Mouse (Mus musculus) stomach, embryonic 16.5 days (tissue): Measurements from ENCODE around the gene Fam89b. TPM values are rescaled to one million over a fixed set of nuclear protein-coding genes. Genes with fewer than 3 reads are reported as not detected.

Source experiments
- ATAC-seq: fragments of 200-750 bp; cut with Nextera tagmentation; 2 replicates; pipeline ENCODE4 v1.8.0; 2017; ENCODE audit warnings: moderate number of reproducible peaks, moderate TSS enrichment; ENCODE audit not compliant: insufficient read depth, low FRiP score
- H3K27ac ChIP-seq: fragments of 300-500 bp; sonication (generic); 2 replicates; pipeline ENCODE4 v1.5.1; 2014; ENCODE audit warnings: low read length
- H3K27me3 ChIP-seq: fragments of 300-500 bp; sonication (generic); 2 replicates; pipeline ENCODE4 v1.6.1; 2014; ENCODE audit warnings: low read length, control low read depth, mixed read lengths; ENCODE audit not compliant: control insufficient read depth, insufficient read depth
- H3K36me3 ChIP-seq: fragments of 300-500 bp; sonication (generic); 2 replicates; pipeline ENCODE4 v1.6.1; 2014; ENCODE audit warnings: low read length; ENCODE audit not compliant: control insufficient read depth, insufficient read depth
- H3K4me1 ChIP-seq: fragments of 300-500 bp; sonication (generic); 2 replicates; pipeline ENCODE4 v1.6.1; 2014; ENCODE audit warnings: low read length, control low read depth, mixed read lengths; ENCODE audit not compliant: control insufficient read depth, insufficient read depth
- H3K4me2 ChIP-seq: fragments of 300-500 bp; sonication (generic); 2 replicates; pipeline ENCODE4 v1.6.1; 2014; ENCODE audit warnings: low read depth, low read length, mixed read lengths
- H3K4me3 ChIP-seq: fragments of 300-500 bp; sonication (generic); replicated peaks from 2 replicates; pipeline ENCODE4 v1.5.1; 2014; ENCODE audit warnings: mild to moderate bottlenecking, low read length
- H3K9ac ChIP-seq: fragments of 300-500 bp; sonication (generic); 2 replicates; pipeline ENCODE4 v1.6.1; 2014; ENCODE audit warnings: low read length
- H3K9me3 ChIP-seq: fragments of 300-500 bp; sonication (generic); replicated peaks from 2 replicates; pipeline ENCODE4 v1.6.1; 2016; ENCODE audit warnings: low read length, control low read depth; ENCODE audit not compliant: control insufficient read depth
- WGBS: fragments of 180-500 bp; shearing (Covaris S2); extraction: QIAGEN DNeasy Blood & Tissue Kit; methylation state at CpG from one replicate; pipeline ENCODE4 v1.1.7; 2014; 5-methylcytosine and 5-hydroxymethylcytosine counted together
- polyA plus RNA-seq: library from polyadenylated mRNA; unstranded; fragments of >200 nt; fragmentation: Nextera tagmentation; extraction: Ambion mirVana; gene quantifications from 2 replicates; pipeline ENCODE4 v1.2.1, GENCODE M21; 2015

The Fam89b gene
- polyA plus RNA-seq, 1 experiment from 2014 or later, result 64.6 TPM

DNA sequence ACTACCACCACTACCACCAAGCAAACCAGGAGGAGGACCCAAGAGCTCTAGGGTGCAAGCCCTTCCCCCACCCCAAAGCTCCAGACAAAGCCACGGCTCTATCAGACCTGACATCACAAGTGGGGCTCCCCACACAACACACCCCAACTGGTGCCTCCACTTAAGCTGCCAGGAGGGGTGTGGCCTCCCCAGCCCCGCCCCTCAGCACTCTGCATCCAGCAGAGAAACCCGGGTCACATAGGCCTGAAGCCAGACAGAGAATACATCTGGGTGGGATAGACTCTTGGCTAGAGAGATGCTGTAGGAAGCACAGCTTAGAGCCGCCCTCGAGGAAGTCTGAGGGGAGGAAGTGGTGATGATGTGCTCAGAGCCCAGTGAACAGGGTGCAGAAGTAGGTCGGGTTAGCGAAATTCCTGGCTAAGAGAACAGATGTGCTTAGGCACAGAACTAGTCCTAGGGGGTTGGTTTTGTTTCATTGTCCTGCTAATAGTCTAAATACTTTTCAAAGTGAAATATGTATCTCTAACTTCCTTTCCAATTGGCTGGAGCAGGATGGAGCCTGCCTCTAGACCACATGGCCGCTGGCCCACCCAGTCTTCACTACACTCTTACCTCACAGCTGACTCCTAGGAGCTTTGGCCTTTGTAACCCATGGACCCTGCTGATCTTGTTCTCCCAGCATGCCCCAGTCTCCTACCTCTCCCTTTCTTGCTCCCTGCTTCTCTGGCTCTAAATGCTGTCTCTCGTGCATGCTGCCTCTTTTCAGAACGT, 24.5 kb downstream of the Fam89b start:
- Histone ChIP-seq H3K4me3 (no peak overlapping the region), H3K9me3 (no peaks in the 10 kb centered on the region), H3K36me3 (peaks cover 20% of the 10 kb centered on the region), H3K9ac (peak overlapping the region; percentile 50), H3K4me1 (peaks cover 20% of the 10 kb centered on the region), H3K27me3 (no peaks in the 10 kb centered on the region), H3K4me2 (peak overlapping the region; percentile 25; the same call in 1 of the 2 replicates), H3K27ac (peak overlapping the region; percentile 90)
- ATAC-seq, result peak; percentile 83
- WGBS, result 28% methylated on average over 10 of the region's 10 CpGs

DNA sequence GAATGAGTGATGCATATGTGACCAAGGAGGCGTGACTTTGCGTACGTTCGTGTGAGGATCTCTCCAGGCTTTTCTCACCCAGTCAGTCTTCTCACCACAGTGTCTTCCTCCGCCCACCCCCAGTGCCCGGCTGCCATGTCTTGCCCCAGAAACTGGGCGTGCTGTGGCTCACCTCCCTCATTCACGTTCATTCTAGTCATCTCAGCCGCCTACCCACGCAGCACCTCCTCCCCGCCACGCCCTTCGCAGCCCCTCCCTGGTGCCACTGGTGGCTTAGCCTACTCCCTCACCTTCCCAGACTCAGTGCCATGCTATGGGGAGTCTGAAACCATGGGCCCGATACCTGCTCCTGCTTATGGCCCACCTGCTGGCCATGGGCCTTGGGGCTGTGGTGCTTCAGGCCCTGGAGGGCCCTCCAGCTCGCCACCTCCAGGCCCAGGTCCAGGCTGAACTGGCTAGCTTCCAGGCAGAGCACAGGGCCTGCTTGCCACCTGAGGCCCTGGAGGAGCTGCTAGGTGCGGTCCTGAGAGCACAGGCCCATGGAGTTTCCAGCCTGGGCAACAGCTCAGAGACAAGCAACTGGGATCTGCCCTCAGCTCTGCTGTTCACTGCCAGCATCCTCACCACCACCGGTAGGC, 25.2 kb downstream of the Fam89b start, which contains the start of gene Kcnk7:
Gene Kcnk7 (plus strand): TSS at position 205 of the 638 bp plus-strand sequence.
- WGBS, result 57% methylated on average over 17 of the region's 17 CpGs
- Histone ChIP-seq H3K36me3 (peaks cover 18% of the 10 kb centered on the region), H3K27me3 (no peaks in the 10 kb centered on the region), H3K4me2 (peak within 1 kb of the TSS; percentile 25; the same call in 1 of the 2 replicates), H3K4me1 (peaks cover 20% of the 10 kb centered on the region), H3K9me3 (no peaks in the 10 kb centered on the region), H3K27ac (peak within 1 kb of the TSS; percentile 90), H3K4me3 (no peak within 1 kb of the TSS), H3K9ac (peak within 1 kb of the TSS; percentile 50)
- peak; percentile 31 for ATAC-seq

DNA sequence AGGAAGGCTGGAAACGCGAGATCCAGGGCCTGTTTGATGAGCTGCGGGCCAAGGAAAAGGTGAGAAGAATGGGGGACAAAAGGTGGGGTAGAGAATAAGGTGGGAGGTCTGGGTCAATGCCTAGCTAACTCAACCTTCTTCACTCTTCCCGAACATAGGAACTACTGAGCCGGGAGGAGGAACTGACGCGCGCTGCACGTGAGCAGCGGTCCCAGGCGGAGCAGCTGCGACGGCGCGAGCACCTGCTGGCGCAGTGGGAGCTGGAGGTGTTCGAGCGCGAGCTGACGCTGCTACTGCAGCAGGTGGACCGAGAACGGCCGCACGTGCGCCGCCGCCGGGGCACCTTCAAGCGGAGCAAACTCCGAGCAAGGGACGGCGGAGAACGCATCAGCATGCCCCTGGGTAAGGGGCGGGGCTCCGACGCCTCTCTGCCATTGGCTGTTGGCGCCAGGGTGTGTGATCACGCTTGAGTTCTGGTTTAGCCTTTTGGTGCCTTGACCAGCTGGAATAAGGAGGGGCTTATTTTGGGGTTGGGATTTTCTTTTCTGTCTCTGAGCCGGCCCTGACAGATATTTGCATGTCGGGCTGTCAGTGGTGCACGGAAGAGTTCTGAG, 33.5 kb downstream of the Fam89b start:
- Histone ChIP-seq H3K4me2 (no peak overlapping the region), H3K4me3 (no peak overlapping the region), H3K27me3 (no peaks in the 10 kb centered on the region), H3K9me3 (no peaks in the 10 kb centered on the region), H3K27ac (no peak overlapping the region), H3K36me3 (peaks cover 18% of the 10 kb centered on the region; the same call in 1 of the 2 replicates), H3K4me1 (peaks cover 30% of the 10 kb centered on the region), H3K9ac (no peak overlapping the region)
- 41% methylated on average over 41 of the region's 41 CpGs for WGBS
- ATAC-seq, result no peak; the same call in 1 of the 2 replicates

DNA sequence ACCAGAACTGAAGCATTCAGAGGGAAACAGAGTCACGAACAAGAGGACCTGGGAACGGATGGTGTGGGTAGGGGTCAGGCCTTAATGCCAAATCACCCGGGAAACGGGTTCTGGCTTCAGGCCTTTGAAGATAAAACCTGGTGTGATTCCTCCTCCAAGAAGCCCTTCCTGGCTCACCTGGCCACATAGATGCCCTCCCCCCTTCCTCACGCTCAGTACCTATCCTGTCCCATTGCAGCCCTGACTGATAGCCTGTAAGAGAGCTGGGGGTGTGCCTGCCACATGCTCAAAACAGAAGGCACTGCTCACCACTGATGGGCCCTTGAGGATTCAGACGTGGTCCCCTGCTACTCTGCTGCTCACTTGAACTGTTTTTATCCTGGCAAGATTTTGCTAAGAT, 35.7 kb downstream of the Fam89b start:
- no peak overlapping the region for H3K4me3 ChIP-seq

GRCm38 (mm10) chr19:5692913-5693396, 36.5 kb downstream of the Fam89b start:
- Histone ChIP-seq H3K9ac (peak overlapping the region; percentile 96), H3K4me2 (peak overlapping the region; percentile 99), H3K27ac (peak overlapping the region; percentile 79), H3K4me3 (peak overlapping the region; percentile 98), H3K4me1 (peaks cover 38% of the 10 kb centered on the region), H3K9me3 (no peaks in the 10 kb centered on the region), H3K27me3 (no peaks in the 10 kb centered on the region), H3K36me3 (0 out of 2 replicates have a peak, but pooled peaks cover 6% of the 10 kb centered on the region)
- no peak for ATAC-seq
- WGBS, result 66% methylated on average over 10 of the region's 10 CpGs

More for the DNA sequence above, 35.7 kb downstream of the Fam89b start:
- Histone ChIP-seq H3K9me3 (no peaks in the 10 kb centered on the region), H3K4me1 (peaks cover 37% of the 10 kb centered on the region), H3K4me2 (peak overlapping the region; percentile 99; the same call in 1 of the 2 replicates), H3K36me3 (peaks cover 8% of the 10 kb centered on the region; the same call in 1 of the 2 replicates), H3K27ac (no peak overlapping the region), H3K9ac (no peak overlapping the region), H3K27me3 (no peaks in the 10 kb centered on the region)
- WGBS, result 85% methylated on average over 6 of the region's 6 CpGs
- ATAC-seq, result no peak

GRCm38 (mm10) chr19:5692086-5692912, 37.2 kb downstream of the Fam89b start:
- no peak for ATAC-seq
- Histone ChIP-seq H3K4me1 (peaks cover 45% of the 10 kb centered on the region), H3K27me3 (no peaks in the 10 kb centered on the region), H3K4me2 (peak overlapping the region; percentile 99), H3K4me3 (peak overlapping the region; percentile 98), H3K9me3 (no peaks in the 10 kb centered on the region), H3K36me3 (0 out of 2 replicates have a peak, but pooled peaks cover 6% of the 10 kb centered on the region), H3K9ac (peak overlapping the region; percentile 96), H3K27ac (peak overlapping the region; percentile 79)
- 52% methylated on average over 10 of the region's 10 CpGs for WGBS

DNA sequence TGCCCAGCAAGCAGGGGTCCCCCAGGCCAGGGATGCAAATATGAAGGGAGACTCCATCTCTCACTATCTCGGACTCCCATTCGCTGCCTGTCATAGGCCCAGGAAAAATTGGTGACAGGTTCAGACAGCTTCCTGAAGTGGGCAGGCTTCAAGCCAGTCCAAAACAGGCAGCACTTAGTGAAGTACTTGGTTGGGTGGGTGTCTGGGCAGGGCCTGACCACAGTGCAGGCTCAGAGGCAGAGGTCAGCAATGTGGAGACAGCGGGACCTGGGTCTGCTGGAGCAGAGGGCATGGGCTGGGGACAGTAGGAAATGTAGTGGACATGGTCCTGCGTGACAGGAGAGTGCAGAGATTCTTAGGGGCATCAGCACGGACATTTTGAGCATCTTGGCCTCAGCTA, 37.9 kb downstream of the Fam89b start:
- Histone ChIP-seq H3K4me1 (peaks cover 46% of the 10 kb centered on the region), H3K27me3 (no peaks in the 10 kb centered on the region), H3K4me2 (peak overlapping the region; percentile 99), H3K9ac (peak overlapping the region; percentile 96), H3K27ac (peak overlapping the region; percentile 79), H3K36me3 (0 out of 2 replicates have a peak, but pooled peaks cover 6% of the 10 kb centered on the region), H3K4me3 (peak overlapping the region; percentile 98), H3K9me3 (no peaks in the 10 kb centered on the region)
- ATAC-seq, result no peak
- WGBS, result 61% methylated on average over 5 of the region's 5 CpGs

GRCm38 (mm10) chr19:5690343-5690735, 39.1 kb downstream of the Fam89b start:
- Histone ChIP-seq H3K9me3 (no peaks in the 10 kb centered on the region), H3K4me2 (peak overlapping the region; percentile 99), H3K36me3 (peaks cover 13% of the 10 kb centered on the region; the same call in 1 of the 2 replicates), H3K4me3 (peak overlapping the region; percentile 98), H3K9ac (peak overlapping the region; percentile 96), H3K27me3 (no peaks in the 10 kb centered on the region), H3K4me1 (peaks cover 43% of the 10 kb centered on the region), H3K27ac (peak overlapping the region; percentile 98)
- 48% methylated on average over 15 of the region's 15 CpGs for WGBS
- no peak for ATAC-seq
